25 mouse cellular contexts compared by ENCODE assay signal in the genomic region with DNA sequence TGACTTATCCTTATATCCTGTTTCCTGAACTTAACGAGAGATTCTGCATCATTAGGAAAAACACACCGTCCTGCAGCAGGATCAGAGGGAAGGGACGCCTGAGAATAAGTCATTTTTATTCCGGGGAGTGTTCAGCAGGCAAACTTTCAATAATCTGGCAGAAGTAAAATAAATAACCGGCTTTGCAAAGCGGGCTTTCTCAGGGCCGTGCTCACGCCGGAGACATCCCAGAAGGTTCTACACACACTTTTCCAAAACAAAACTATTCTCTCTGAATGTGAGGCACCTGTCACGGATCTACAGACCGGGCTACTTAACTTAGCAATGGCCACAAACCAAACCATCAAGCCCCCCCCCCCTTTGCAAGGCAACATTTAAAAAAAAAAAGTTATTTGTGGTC.
"Had no signal": no experiment of that assay in that cellular context is flagged by ENCODE, and none has a peak within 500 bp of the region (broad histone marks: within the 10 kb centered on the region; RNA-seq: fewer than 3 reads in every experiment).

No protein-coding gene starts in this region.

- H3K4me3 ChIP-seq: gastrocnemius, adult 2 months; heart, adult 2 months; heart, embryonic 12.5 days; hindbrain, embryonic 10.5 days; hindbrain, embryonic 12.5 days; intestine, embryonic 15.5 days; limb, embryonic 15.5 days; liver, embryonic 13.5 days; liver, embryonic 15.5 days had no signal

- H3K36me3 ChIP-seq: heart, embryonic 12.5 days; hindbrain, embryonic 10.5 days; hindbrain, embryonic 12.5 days; intestine, embryonic 15.5 days; limb, embryonic 15.5 days; liver, embryonic 13.5 days; liver, embryonic 15.5 days had no signal

- H3K4me2 ChIP-seq: heart, embryonic 12.5 days; hindbrain, embryonic 12.5 days; hindbrain, embryonic 14.5 days; intestine, embryonic 15.5 days; limb, embryonic 15.5 days; liver, embryonic 13.5 days; liver, embryonic 15.5 days had no signal

- H3K9me3 ChIP-seq: heart, embryonic 12.5 days; hindbrain, embryonic 10.5 days; hindbrain, embryonic 12.5 days; intestine, embryonic 15.5 days; limb, embryonic 15.5 days; liver, embryonic 13.5 days; liver, embryonic 15.5 days had no signal

- ATAC-seq: hindbrain, embryonic 16.5 days; inflammation-experienced regulatory T-cells, adult 6 months; intestine, embryonic 15.5 days; intestine, postnatal 0 days; liver, postnatal 0 days had no signal

- H3K27ac ChIP-seq: gastrocnemius, adult 2 months; heart, adult 2 months; hindbrain, embryonic 10.5 days; hindbrain, embryonic 12.5 days; hindbrain, embryonic 14.5 days; intestine, embryonic 15.5 days; limb, embryonic 15.5 days; liver, embryonic 13.5 days; liver, embryonic 15.5 days had no signal

- H3K4me1 ChIP-seq: heart, embryonic 12.5 days; intestine, embryonic 15.5 days; liver, embryonic 13.5 days; liver, embryonic 15.5 days had no signal

- DNase-seq: gastrocnemius, adult 2 months; gastrocnemius, postnatal 10 days; gastrocnemius, postnatal 25 days; heart, adult 2 months; heart, postnatal 10 days; heart, postnatal 4 days; kidney, adult 18-20 months; kidney, adult 8-10 months; kidney, postnatal 14 days; kidney, postnatal 4 days; layer of hippocampus, adult 9-11 months; layer of hippocampus, postnatal 36 days; left cerebral cortex, postnatal 4 days; liver, embryonic 13.5 days; liver, postnatal 0 days had no signal

- H3K9ac ChIP-seq: heart, embryonic 12.5 days; hindbrain, embryonic 12.5 days; hindbrain, embryonic 14.5 days; intestine, embryonic 15.5 days; limb, embryonic 15.5 days; liver, embryonic 13.5 days; liver, embryonic 15.5 days; liver, postnatal 0 days had no signal

- H3K27me3 ChIP-seq: heart, embryonic 12.5 days; hindbrain, embryonic 12.5 days; intestine, embryonic 15.5 days; liver, embryonic 13.5 days; liver, embryonic 15.5 days had no signal
